Mouse (Mus musculus) midbrain, embryonic 12.5 days (tissue): Measurements from ENCODE around the gene Rnh1. TPM values are rescaled to one million over a fixed set of nuclear protein-coding genes. Genes with fewer than 3 reads are reported as not detected.

Source experiments
- ATAC-seq: fragments of 200-750 bp; cut with Nextera tagmentation; 2 replicates; pipeline ENCODE4 v1.8.0; 2017; ENCODE audit warnings: low read depth, moderate TSS enrichment, moderate library complexity; ENCODE audit not compliant: low FRiP score
- H3K27ac ChIP-seq: fragments of 300-500 bp; sonication (generic); replicated peaks from 2 replicates; pipeline ENCODE4 v1.5.1; 2016; ENCODE audit warnings: mild to moderate bottlenecking
- H3K27me3 ChIP-seq: fragments of 300-500 bp; sonication (generic); 2 replicates; pipeline ENCODE4 v1.6.1; 2016; ENCODE audit warnings: mild to moderate bottlenecking
- H3K36me3 ChIP-seq: fragments of 300-500 bp; sonication (generic); 2 replicates; pipeline ENCODE4 v1.6.1; 2016
- H3K4me1 ChIP-seq: fragments of 300-500 bp; sonication (generic); 2 replicates; pipeline ENCODE4 v1.6.1; 2016
- H3K4me2 ChIP-seq: fragments of 300-500 bp; sonication (generic); replicated peaks from 2 replicates; pipeline ENCODE4 v1.6.1; 2016; ENCODE audit warnings: mild to moderate bottlenecking, moderate library complexity
- H3K4me3 ChIP-seq: fragments of 300-500 bp; sonication (generic); 2 replicates; pipeline ENCODE4 v1.5.1; 2016; ENCODE audit warnings: mild to moderate bottlenecking
- H3K9ac ChIP-seq: fragments of 300-500 bp; sonication (generic); replicated peaks from 2 replicates; pipeline ENCODE4 v1.6.1; 2016; ENCODE audit warnings: mild to moderate bottlenecking, moderate library complexity
- H3K9me3 ChIP-seq: fragments of 300-500 bp; sonication (generic); 2 replicates; pipeline ENCODE4 v1.6.1; 2016; ENCODE audit warnings: mild to moderate bottlenecking
- WGBS: fragments of 180-500 bp; shearing (Covaris S2); methylation state at CpG from one replicate; pipeline ENCODE4 v1.1.7; 2016; 5-methylcytosine and 5-hydroxymethylcytosine counted together
- polyA plus RNA-seq: library from polyadenylated mRNA; unstranded; fragments of >200 nt; fragmentation: Nextera tagmentation; extraction: Ambion mirVana; gene quantifications from 2 replicates; pipeline ENCODE4 v1.2.1, GENCODE M21; 2016

Rnh1 gene
- polyA plus RNA-seq, 1 experiment from 2014 or later: 54.9 TPM

DNA sequence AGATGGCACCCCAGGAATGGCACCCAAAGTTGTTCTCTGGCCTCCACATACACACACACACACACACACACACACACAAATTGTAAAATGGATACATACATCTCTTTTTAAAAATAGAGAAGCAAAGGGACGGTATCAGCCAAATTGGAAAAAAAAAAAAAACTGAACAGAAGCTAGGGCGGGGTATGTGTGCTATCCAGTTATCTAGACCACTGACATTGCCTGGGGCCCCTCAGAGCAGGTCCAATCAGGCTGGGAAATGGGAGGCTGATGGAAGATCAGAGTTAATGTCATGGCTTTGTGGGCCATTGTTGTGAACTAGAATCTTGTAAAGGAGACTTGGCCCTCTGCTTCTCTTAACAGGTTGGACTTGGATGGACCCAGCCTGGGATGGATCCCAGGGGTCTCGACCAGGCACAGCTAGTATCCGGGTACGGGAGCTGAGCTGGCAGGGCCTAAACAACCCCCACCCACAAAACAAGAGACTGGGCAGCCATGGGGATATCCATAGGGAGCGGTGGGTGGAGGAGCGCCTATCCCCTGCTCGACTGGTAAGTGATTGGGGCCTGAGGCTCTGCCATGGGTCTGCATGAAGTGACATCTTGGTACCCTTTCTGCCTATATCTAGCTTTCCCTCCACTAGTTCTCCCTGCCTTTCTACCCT lies 24.1 kb upstream of the Rnh1 start:
- Histone ChIP-seq H3K9ac (no peak overlapping the region), H3K27me3 (no peaks in the 10 kb centered on the region), H3K27ac (no peak overlapping the region), H3K9me3 (no peaks in the 10 kb centered on the region), H3K36me3 (peaks cover 7% of the 10 kb centered on the region), H3K4me3 (no peak overlapping the region), H3K4me2 (no peak overlapping the region), H3K4me1 (peaks cover 27% of the 10 kb centered on the region)
- WGBS: 88% methylated on average over 8 of the region's 8 CpGs
- ATAC-seq: no peak

DNA sequence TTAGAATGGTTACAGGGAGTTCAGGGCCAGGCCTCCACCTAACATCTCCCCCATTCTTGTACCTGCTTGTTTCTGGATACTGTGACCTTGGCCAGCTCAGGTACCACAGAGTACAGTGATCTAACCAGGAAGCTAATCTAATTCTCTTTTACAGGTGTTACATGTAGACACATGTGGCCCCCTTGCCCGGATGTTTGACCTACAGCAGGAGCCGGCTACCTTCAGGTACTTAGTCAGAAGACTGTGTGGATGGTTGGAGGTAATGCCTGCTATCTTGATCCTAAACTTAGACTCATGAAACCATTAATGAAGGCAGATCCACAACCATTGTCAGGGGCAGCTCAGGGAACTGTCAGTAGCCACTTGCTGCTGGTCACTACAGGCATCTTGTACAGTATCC lies 23.1 kb upstream of the Rnh1 start:
- no peak overlapping the region for H3K9ac ChIP-seq
- H3K4me3 ChIP-seq: no peak overlapping the region
- peak overlapping the region; percentile 93 for H3K4me2 ChIP-seq
- peaks cover 17% of the 10 kb centered on the region for H3K36me3 ChIP-seq
- no peaks in the 10 kb centered on the region for H3K9me3 ChIP-seq
- H3K27me3 ChIP-seq: no peaks in the 10 kb centered on the region
- 94% methylated on average over 2 of the region's 2 CpGs for WGBS
- peaks cover 28% of the 10 kb centered on the region for H3K4me1 ChIP-seq
- no peak overlapping the region for H3K27ac ChIP-seq
- no peak for ATAC-seq

DNA sequence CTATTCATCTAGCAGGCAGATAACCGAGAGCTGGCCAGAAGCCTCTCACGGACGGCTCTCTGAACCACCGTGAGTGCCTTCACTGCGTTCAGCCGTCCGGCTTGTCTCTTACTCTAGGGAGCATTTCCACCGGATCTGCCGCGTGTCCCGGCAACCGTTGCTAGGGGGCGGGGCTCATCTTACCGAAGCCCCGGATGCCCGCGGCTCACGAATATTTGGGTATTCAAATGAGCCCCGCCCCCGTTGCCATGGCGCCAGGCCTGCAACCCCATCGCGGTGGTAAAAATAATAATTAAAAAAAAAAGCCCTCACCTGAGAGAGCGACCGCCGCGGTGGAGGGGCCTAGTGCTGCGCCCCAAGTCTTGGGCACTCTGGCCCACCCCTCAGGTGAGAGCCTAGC lies 22.2 kb upstream of the Rnh1 start:
- Histone ChIP-seq H3K36me3 (peaks cover 27% of the 10 kb centered on the region), H3K27ac (peak overlapping the region; percentile 75), H3K4me3 (peak overlapping the region; percentile 93), H3K9me3 (no peaks in the 10 kb centered on the region), H3K4me2 (peak overlapping the region; percentile 93), H3K27me3 (no peaks in the 10 kb centered on the region), H3K9ac (peak overlapping the region; percentile 63), H3K4me1 (peaks cover 28% of the 10 kb centered on the region)
- ATAC-seq: peak; percentile 25
- under 1% methylated on average over 28 of the region's 28 CpGs for WGBS

DNA sequence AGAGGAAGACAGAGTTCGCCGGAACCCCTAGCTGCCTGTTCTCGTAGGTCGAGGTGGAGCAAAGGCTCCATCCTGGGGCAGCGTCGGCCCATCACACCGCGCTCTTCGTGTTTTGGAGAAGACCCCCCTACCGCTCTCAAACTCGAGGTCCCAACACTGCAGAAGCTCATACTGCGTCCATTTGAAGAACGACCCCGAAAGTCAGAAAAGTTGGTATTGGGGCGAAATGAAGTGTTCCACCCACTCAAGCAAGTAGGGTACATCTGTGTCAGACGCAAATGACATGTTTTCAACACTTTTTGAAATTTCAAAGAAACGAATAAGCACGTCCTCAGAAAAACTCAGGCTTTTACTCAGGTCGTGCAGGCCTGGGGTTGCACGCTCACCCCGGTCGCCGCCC lies 21.8 kb upstream of the Rnh1 start:
- Histone ChIP-seq H3K27ac (peak overlapping the region; percentile 75), H3K4me2 (peak overlapping the region; percentile 93), H3K27me3 (no peaks in the 10 kb centered on the region), H3K9ac (peak overlapping the region; percentile 59), H3K4me3 (peak overlapping the region; percentile 93), H3K36me3 (peaks cover 31% of the 10 kb centered on the region), H3K9me3 (no peaks in the 10 kb centered on the region), H3K4me1 (peaks cover 28% of the 10 kb centered on the region)
- under 1% methylated on average over 23 of the region's 23 CpGs for WGBS
- ATAC-seq: no peak

DNA sequence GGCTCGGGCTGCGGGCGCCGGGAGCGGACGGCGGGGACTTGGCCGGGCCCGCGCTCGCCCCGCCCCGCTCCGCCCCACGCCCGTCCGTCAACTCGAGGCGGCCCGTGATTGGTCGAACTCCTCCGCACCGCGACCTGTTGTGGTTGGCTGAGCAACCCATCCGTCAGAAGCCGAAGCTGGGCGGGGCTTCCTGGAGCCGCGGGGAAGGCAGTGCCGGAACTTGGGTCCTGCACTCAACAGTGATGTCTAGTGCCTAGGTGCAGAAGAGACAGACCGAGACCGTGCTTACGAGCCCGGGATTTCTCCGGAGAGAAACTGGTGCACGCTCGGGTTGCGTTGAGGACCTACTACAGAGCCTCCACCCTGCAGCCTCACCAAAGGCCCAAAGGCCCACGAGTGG lies 21.3 kb upstream of the Rnh1 start, which contains the start of the genes Hras and Lrrc56:
TSS of gene Hras (minus strand) at position 58 of the 400 bp plus-strand sequence.
TSS of gene Lrrc56 (plus strand) at position 210 of the 400 bp plus-strand sequence.
- H3K9me3 ChIP-seq: no peaks in the 10 kb centered on the region
- H3K4me2 ChIP-seq: peak within 1 kb of the TSS; percentile 93
- peak within 1 kb of the TSS; percentile 97 for H3K9ac ChIP-seq
- ATAC-seq: peak; percentile 95
- peak within 1 kb of the TSS; percentile 85 for H3K27ac ChIP-seq
- 0% methylated on average over 36 of the region's 39 CpGs for WGBS
- peak within 1 kb of the TSS; percentile 93 for H3K4me3 ChIP-seq
- peaks cover 28% of the 10 kb centered on the region for H3K4me1 ChIP-seq
- no peaks in the 10 kb centered on the region for H3K27me3 ChIP-seq
- H3K36me3 ChIP-seq: peaks cover 35% of the 10 kb centered on the region

DNA sequence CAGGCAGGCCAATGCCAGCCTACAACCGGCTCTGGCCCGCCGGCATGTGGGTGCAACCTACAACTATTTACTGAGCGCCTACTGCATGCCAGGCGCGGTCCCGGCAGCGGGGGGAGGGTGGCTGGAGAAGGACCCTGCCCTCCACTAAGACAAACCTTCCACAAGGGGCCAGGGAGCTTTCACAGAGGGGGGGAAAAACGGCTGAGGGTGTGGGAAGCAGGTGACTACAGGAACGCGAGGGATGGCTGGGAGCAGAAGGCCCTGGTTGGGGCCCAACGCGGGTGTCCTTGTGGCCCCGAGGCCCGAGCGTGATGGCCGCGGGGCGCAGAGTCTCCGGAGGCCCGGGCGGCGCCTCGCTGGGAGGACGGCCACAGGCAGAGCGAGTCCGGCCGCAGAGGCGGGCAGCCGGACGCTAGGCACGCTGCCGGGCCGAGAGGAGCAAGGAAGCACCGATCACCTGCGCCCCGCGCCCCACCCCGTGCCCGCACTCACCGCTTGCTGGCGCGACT lies 20.7 kb upstream of the Rnh1 start:
- H3K9ac ChIP-seq: peak overlapping the region; percentile 97
- no peaks in the 10 kb centered on the region for H3K9me3 ChIP-seq
- no peaks in the 10 kb centered on the region for H3K27me3 ChIP-seq
- H3K4me2 ChIP-seq: peak overlapping the region; percentile 93
- ATAC-seq: no peak; the same call in none of the 2 replicates
- WGBS: 0% methylated on average over 36 of the region's 43 CpGs
- peaks cover 28% of the 10 kb centered on the region for H3K4me1 ChIP-seq
- peak overlapping the region; percentile 85 for H3K27ac ChIP-seq
- peaks cover 36% of the 10 kb centered on the region for H3K36me3 ChIP-seq
- peak overlapping the region; percentile 93 for H3K4me3 ChIP-seq

DNA sequence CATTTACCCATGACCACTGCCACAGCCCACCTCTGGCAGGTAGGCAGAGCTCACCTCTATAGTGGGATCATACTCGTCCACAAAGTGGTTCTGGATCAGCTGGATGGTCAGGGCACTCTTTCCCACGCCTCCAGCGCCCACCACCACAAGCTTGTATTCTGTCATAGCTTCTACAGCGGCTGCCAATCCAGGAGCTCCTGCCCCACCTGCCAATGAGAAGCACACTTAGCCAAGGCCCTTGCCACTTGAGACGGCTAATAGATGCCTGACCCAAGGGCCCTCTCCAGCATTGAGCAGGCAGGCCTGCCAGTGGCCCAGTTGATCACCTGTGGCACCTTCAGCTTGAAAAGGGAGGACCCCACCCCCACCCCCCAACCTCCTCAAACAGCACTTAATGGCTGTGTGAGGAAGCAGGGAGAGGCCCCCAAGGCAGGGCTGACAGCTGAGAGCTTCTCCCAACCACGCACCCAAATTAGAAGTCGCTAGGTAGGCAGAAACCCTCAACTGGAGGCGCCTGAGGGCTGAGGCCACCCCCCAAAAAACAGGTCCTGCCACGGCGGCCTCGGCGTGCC lies 20.2 kb upstream of the Rnh1 start:
- peak overlapping the region; percentile 93 for H3K4me3 ChIP-seq
- H3K27ac ChIP-seq: peak overlapping the region; percentile 85
- no peaks in the 10 kb centered on the region for H3K9me3 ChIP-seq
- peak overlapping the region; percentile 97 for H3K9ac ChIP-seq
- peak overlapping the region; percentile 93 for H3K4me2 ChIP-seq
- peaks cover 36% of the 10 kb centered on the region for H3K36me3 ChIP-seq
- ATAC-seq: no peak
- H3K27me3 ChIP-seq: no peaks in the 10 kb centered on the region
- peaks cover 28% of the 10 kb centered on the region for H3K4me1 ChIP-seq
- WGBS: 31% methylated on average over 12 of the region's 12 CpGs

DNA sequence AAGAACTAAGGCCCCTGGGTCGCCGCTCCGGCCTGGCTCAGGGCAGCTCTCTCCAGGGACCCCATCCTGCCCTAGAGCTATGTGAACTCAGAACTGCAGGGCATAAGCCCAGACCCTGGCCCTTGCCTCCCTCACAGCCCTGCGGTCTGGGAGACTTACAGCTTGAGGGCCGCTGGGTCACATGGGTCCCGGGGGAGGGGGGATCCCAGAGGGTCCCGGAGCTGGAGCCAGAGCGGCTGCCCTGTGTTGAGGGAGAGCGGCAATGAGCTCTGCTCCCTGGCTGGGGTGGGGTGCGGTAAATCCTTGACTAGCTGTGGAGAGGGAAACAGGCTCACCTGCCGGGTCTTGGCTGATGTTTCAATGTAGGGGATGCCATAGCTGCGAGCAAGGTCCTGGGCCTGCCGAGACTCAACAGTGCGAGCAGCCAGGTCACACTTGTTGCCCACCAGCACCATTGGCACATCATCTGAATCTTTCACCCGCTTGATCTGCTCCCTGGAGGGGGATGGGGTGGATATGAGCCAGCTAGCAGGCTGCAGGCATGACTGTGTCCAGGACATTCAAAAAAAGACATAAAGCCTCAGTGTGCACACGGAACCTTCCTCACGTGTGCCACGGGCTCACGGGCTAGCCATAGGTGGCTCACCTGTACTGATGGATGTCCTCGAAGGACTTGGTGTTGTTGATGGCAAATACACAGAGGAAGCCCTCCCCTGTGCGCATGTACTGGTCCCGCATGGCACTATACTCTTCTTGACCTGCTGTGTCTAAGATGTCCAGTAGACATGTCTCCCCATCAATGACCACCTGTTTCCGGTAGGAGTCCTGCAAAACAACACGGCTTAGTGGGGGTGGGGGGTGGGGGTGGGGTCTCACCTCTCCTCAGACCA lies 19.4 kb upstream of the Rnh1 start:
- Histone ChIP-seq H3K4me3 (peak overlapping the region; percentile 93), H3K27ac (no peak overlapping the region), H3K9ac (peak overlapping the region; percentile 97; the same call in 1 of the 2 replicates), H3K4me1 (peaks cover 28% of the 10 kb centered on the region), H3K36me3 (peaks cover 36% of the 10 kb centered on the region), H3K4me2 (peak overlapping the region; percentile 93; the same call in 1 of the 2 replicates), H3K9me3 (no peaks in the 10 kb centered on the region), H3K27me3 (no peaks in the 10 kb centered on the region)
- ATAC-seq: no peak
- 90% methylated on average over 24 of the region's 24 CpGs for WGBS

DNA sequence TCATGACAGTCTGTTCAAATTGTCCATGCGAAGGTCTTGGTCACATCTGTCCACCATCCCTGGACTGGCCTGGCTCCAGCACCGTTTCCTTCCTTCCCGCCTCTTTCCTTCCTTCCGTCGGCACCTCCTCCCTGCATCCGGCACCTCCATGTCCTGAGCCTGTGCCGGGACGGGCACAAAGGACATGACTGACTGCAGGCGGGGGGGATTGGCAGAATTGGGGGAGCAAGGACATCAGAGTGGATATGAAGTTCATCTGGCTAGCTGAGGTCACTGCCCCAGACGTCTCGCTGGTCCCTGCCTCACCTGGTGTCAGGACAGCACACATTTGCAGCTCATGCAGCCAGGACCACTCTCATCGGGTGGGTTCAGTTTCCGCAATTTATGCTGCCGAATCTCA lies 18.4 kb upstream of the Rnh1 start:
- Histone ChIP-seq H3K9ac (no peak overlapping the region), H3K36me3 (peaks cover 36% of the 10 kb centered on the region), H3K4me2 (no peak overlapping the region), H3K27me3 (no peaks in the 10 kb centered on the region), H3K4me1 (peaks cover 27% of the 10 kb centered on the region), H3K4me3 (no peak overlapping the region), H3K9me3 (no peaks in the 10 kb centered on the region), H3K27ac (no peak overlapping the region)
- 93% methylated on average over 14 of the region's 14 CpGs for WGBS
- no peak for ATAC-seq

DNA sequence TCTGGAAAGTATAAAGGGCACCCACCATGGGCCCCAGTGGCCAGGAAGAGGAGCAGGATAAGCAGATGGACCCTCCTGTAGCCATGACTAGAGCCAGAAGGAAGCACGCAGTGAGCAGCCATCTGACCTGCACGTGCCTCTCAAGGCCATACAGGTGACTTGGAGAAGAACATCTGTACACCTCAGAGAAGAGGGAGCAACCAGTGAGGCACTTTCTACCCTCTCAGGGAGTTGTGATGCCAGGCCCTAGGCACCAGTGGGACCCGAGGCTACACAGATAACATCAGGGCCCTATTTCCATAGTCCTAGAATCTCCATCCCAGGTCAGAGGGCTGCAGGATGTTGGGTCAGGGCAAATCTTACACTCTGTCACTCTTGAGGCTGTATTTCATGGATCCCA lies 17.6 kb upstream of the Rnh1 start:
- Histone ChIP-seq H3K36me3 (peaks cover 36% of the 10 kb centered on the region), H3K27me3 (no peaks in the 10 kb centered on the region), H3K27ac (no peak overlapping the region), H3K4me3 (no peak overlapping the region), H3K9me3 (no peaks in the 10 kb centered on the region), H3K9ac (no peak overlapping the region), H3K4me1 (peaks cover 19% of the 10 kb centered on the region), H3K4me2 (no peak overlapping the region)
- no peak for ATAC-seq
- 85% methylated on average over 3 of the region's 3 CpGs for WGBS

DNA sequence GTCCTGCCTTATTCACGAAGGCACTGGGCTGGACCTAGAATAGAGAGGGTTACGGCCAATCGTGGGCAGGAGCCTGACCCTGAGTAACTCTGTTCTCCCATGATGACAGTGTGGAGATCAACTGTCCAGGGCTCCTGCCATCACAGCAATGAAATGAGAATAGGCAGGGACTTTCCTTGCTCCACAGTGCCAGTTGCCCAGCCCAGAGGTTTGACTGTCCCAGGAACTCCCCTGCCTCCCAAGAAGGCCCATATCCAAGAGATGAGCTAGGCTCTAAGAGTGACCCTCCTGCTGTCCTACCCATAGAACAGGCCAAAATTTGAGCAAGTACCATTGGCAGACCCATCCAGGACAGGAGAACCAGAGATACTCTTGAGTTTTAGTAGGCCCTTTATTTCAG lies 16.1 kb upstream of the Rnh1 start:
- Histone ChIP-seq H3K27me3 (no peaks in the 10 kb centered on the region), H3K9ac (no peak overlapping the region), H3K4me3 (no peak overlapping the region), H3K36me3 (peaks cover 36% of the 10 kb centered on the region), H3K27ac (no peak overlapping the region), H3K9me3 (no peaks in the 10 kb centered on the region), H3K4me2 (no peak overlapping the region), H3K4me1 (peaks cover 17% of the 10 kb centered on the region)
- 90% methylated on average over 3 of the region's 3 CpGs for WGBS
- no peak for ATAC-seq

DNA sequence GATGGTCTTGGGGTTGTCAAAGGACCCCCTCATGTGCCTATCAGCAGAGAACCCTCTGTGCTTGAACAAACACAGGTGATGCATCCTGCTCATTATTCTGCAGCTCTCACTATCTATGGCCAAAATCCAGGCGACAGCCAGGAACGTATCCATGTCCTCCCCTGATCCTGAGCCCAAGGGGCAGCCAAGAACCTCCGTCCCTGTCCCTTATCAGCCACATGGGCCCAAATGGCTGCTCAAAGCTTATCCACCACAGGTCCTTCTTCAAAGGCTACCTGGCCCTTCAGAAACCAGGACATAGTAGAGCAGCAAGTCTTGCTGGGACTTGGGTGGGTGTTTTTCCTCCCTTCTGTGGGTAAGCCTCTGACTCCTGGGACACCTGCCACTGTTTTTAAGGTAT lies 15.5 kb upstream of the Rnh1 start:
- Histone ChIP-seq H3K27ac (no peak overlapping the region), H3K4me3 (no peak overlapping the region), H3K9ac (no peak overlapping the region), H3K4me2 (no peak overlapping the region), H3K36me3 (peaks cover 36% of the 10 kb centered on the region), H3K4me1 (peaks cover 15% of the 10 kb centered on the region), H3K9me3 (no peaks in the 10 kb centered on the region), H3K27me3 (no peaks in the 10 kb centered on the region)
- no peak for ATAC-seq
- 81% methylated on average over 3 of the region's 3 CpGs for WGBS
